ENCODE assay signal across 16 mouse cellular contexts in genomic region chr19:58250237-58250636, GRCm38 (mm10).
"Had no signal": no experiment of that assay in that cellular context is flagged by ENCODE, and none has a peak within 500 bp of the region (broad histone marks: within the 10 kb centered on the region; RNA-seq: fewer than 3 reads in every experiment).

No protein-coding gene starts in this region.

- ATAC-seq: hindbrain, embryonic 16.5 days; inflammation-experienced regulatory T-cells, adult 6 months; intestine, embryonic 15.5 days; intestine, postnatal 0 days had no signal

- DNase-seq: gastrocnemius, adult 2 months; gastrocnemius, postnatal 10 days; gastrocnemius, postnatal 25 days; heart, adult 18-20 months; heart, postnatal 10 days; heart, postnatal 4 days; kidney, adult 18-20 months; kidney, adult 8-10 months; kidney, postnatal 10 days; kidney, postnatal 25 days; kidney, postnatal 4 days; liver had no signal
